Mouse (Mus musculus) testis, postnatal 10 days (tissue): ENCODE results near the gene Tmsb10.

Experiments
- DNase-seq: peaks from one replicate; pipeline ENCODE4 v3.0.0; 2021; ENCODE audit warnings: low spot score

Gene Tmsb10

GRCm38 (mm10) chr6:72956199-72957092, 2.1 kb downstream of the Tmsb10 start:
- DNase-seq = no peak

DNA sequence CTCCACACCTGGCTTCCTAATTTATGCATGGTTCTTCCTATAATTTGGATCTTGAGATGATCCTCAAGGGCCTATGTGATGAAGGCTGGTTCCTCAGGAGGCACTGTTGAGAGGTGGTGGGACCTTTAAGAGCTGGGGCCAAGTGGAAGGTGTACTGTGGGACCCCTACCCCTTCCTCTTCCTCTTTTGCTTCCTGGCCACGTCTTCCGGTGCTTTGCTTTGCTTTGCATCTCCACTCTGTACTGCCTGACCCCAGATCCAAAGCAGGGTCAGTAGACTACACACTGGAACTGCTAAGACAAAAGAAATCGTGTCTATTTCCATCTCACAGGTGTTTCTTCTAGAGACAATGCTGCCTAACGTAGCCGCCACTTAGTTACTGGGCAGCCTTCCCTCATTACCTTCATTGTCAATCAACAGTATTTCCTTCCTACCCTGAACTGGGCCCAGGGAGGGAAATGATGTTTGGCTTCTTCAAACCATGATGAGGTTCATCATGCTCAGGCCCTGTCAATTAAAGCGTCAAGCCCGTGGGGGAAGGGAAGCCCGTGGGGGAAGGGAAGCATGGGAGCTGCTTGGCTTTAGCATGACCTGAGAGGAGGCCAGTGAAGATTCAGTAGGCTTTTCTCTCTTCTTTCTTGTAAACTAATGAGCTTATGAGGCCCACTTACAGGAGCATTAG, 2.9 kb downstream of the Tmsb10 start:
- no peak for DNase-seq

DNA sequence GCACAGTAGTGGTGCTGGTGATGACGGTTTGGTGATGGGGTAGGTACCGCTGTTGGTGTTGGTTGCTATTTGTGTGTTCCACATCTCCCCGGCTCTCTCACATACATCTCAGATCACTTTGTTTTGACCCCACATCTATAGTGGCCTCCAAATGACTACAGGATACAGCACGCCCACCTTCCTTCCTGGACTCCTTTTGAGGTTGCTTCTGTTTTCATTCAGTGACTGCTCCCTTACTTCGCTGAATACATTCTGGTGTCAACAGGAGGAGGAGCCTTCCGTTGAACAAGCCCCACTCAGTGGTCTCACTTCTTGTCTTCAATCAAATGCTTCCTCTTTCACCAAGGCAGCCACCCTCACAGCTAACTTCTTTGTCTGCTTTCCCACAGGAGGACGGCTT, 3.8 kb downstream of the Tmsb10 start:
- no peak for DNase-seq

DNA sequence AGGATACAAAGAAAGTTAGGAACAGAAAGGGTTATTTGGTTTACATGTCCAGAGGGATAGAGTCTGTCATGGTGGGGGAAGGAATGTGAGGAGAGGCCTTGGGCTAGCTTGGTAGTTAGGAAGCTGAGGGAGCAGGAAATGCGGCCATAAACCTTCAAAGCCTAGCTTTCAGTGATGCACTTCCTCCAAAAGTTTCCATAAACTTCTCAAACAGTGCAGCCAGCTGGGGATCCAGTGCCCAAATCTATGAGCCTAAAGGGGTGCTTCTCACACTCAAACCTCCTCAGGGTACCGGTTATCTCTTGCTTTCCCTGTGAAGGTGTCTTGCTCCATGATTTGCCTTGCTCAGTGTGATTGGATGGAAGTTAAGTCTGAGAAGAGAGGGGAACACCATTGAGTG, 5.6 kb downstream of the Tmsb10 start:
- DNase-seq = no peak

DNA sequence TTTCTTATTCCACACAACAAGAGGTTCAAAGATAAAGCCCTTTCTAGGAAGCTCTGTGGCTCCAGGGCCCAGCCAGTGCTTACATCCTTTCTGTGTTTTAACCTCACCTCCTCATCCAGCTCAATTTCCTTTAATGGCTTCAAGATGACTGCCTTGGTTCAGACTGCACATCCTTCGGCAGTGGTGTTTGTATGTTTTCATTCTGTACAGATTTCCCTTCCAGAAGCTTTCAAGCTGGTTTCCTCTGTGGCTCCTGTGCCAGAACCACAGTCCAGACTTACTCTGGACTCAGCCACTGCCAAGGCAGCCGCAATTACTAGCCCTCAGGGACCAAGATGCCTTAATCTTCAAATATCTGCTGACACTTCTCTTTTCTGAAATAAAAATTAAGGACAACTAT, 6.3 kb downstream of the Tmsb10 start:
- no peak for DNase-seq

DNA sequence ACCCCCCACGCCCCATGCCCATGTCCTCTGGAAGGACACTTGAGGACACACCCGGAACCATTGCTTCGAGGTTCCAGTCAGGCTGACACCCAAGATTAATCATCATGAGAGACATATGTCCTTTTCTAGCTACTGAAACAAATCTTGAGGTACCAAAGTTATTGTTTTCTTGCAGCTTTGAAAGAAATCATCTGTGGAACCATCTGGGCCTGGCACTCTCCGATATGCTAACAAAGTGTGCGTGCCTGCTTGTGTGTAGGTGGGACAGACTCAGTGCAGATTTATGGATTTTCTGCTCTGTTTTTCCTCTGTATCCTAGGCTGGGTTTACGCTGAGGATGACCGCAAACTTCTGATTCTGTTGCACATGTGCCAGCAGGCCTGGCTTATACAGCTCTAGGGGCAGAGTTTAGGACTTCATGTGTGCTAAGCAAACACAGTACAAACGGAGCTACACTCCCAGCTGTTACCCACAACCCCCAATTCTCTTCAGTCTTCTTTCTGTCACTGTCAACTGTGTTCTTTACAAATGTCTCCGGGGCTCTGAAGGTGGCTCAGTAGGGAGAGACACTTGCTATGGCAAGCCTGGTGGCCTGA, 9.3 kb downstream of the Tmsb10 start:
- DNase-seq = no peak

DNA sequence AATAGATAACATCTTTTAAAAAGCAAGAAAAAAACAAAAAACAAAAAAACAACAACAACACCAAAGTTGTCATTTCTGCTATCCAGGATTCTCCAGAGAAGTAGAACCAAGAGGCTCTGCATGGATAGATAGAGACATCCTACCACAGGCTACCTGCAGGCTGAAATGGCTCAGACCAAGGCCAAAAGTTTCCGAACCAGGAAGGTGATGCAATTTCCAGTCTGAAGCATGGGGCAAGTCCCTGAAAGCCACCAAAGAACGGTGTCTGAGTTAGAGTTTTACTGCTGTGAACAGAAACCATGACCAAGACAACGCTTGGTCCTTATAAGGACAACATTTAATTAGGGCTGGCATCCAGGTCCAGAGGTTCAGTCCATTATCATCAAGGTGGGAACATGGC, 10.2 kb downstream of the Tmsb10 start:
- no peak for DNase-seq

- DNase-seq = no peak
Measured at GRCm38 (mm10) chr6:72947960-72948359, 10.6 kb downstream of the Tmsb10 start.

- peak; percentile 78 for DNase-seq
Measured at GRCm38 (mm10) chr6:72940493-72940892, 18.1 kb downstream of the Tmsb10 start.

GRCm38 (mm10) chr6:72937859-72938258, 20.7 kb downstream of the Tmsb10 start:
- no peak for DNase-seq

DNA sequence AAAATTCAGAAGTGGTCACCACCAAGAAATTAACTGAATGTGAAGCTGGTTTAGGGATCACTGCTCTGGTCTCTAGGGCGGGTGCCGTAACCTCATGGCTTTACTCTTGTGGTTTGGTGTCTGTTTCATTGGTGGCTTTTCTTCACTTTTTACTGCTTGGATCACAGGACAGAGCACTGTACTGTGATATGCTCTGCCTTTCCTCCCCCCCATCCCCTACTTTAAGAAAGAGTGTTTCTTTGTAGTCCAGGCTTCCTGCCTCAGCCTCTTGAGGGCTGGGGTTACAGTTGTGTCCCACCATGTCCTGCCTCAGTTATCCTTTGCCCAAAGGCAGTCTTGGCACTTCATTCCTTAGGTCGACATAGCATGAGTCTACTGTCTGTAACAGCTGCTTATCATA, 21.1 kb downstream of the Tmsb10 start:
- DNase-seq = no peak

- no peak for DNase-seq
Measured at GRCm38 (mm10) chr6:72932955-72933354, 25.6 kb downstream of the Tmsb10 start.

DNA sequence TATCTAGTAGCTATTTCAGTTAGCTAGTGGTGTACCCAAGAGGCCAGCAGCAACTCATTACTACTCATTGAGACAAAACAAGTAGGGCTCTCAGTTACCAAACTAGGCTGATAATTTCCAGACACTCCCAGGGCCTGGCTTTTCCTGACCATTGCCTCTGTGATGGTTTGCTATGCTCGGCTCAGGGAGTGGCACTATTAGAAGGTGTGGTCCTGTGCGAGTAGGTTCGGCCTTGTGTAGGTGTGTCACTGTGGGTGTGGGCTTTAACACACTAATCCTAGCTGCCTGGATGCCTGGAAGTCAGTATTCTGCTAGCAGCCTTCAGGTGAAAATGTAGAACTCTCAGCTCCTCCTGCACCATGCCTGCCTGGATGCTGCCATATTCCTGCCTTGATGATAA, 27.0 kb downstream of the Tmsb10 start:
- no peak for DNase-seq

DNA sequence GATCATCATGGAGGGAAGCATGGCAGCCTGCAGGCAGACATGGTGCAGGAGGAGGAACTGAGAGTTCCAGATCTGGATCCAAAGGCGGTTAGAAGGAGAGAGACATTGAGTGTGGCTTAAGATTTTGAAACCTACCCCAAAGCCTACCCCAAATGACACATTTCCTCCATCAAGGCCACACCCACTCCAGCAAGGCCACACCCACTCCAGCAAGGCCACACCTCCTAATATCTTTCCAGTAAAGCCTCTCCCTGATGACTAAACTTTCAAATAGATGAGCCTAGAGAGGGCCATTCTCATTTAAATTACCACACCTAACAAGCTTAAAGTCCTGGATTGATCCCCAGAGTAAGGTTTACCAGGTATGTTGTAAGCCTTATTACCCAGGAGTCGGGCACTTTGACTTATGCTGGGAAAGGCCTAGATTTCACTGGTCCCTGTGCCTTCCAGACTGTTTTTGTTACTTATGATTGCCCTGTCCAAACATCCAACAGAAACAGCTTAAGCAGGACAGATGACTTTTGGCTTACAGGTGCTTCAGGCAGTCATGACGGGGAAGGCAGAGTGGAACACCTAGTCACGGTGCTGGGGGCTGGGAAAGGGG, 28.7 kb downstream of the Tmsb10 start:
- DNase-seq = no peak

DNA sequence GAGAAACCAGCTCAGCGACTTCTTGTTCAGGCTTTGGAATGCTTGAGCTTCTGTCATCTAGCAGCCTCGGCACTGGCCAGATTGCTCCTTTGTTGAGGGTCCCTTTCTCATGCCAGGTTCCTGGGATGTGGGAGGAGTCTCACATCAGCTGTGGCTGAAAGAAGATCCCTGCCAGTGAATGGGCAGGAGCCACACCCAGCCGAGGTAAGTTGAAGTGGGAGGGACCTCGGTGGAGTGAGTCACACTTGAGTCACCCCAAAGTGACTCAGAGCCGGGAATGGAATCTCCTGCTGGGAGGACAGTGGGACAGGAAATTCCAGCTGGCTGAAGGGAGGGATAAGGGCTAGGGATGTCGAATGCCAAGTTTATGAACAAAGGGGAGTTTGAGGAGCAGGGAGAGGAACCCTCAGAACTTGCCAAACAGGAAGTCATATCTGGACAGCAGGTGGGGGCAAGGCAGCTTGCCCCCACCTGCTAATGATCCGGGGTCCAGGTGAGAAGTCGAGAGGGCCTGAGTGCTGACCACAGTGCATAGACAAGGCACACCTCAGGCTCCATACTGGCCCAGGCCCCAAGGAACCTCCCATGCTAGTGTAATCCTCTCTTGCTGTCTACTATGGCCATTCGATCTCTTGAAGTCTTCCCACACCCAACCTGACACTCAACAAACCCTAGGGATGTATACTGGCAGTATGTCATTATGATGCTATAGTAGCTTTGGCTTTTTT, 31.6 kb downstream of the Tmsb10 start:
- DNase-seq = no peak

DNA sequence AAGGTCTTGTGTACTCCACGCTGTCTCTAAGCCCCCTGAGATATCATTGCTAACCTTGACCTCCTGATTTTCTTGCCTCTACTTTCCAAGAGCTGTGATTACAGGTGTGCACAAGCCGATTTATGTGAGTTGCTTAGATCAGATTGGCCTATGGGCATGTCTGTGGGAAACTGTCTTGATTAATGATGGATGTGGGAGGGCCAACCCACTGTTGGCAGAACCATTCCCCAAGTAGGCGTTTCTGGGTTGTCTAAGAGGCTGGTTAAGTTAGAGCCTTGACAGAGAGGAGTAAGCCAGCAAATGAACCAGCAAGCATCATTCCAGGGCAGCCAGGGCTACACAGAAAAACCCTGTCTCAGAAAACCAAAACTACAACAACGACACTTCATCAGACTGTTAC, 32.5 kb downstream of the Tmsb10 start:
- DNase-seq = no peak

DNA sequence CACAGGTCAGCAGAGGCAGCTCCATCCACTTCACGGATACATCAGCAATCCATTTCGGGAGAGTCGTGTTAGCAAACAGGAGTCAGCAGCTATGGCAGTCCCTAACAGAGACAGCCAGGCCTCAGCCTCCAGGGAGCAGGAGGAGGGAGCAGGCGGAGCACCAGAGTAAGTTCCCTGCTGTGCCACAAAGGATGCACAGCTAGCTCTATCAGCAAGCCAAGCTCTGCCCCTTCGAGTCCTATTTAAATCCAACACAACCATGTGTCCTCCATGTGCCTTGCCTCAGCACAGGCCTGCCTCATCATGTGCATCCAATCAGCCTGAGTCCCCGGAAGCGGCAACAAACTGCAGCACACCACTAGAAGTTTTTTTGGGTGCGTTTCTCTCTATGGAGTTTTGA, 35.2 kb downstream of the Tmsb10 start:
- no peak for DNase-seq

GRCm38 (mm10) chr6:72921081-72921480, 37.5 kb downstream of the Tmsb10 start:
- no peak for DNase-seq

- no peak for DNase-seq
Measured at GRCm38 (mm10) chr6:72918510-72919033, 40.0 kb downstream of the Tmsb10 start.

- no peak for DNase-seq
Measured at GRCm38 (mm10) chr6:72916330-72916729, 42.2 kb downstream of the Tmsb10 start.

- no peak for DNase-seq
Measured at GRCm38 (mm10) chr6:72914087-72914749, 44.3 kb downstream of the Tmsb10 start.
